Mouse (Mus musculus) embryonic facial prominence, embryonic 11.5 days (tissue): ENCODE measurements around the gene Ube3b. TPM values are rescaled to one million over a fixed set of nuclear protein-coding genes. Genes with fewer than 3 reads are reported as not detected.

Experiments
- ATAC-seq: fragments of 200-750 bp; cut with Nextera tagmentation; replicated peaks from 2 replicates; pipeline ENCODE4 v1.8.0; 2017; ENCODE audit warnings: low read depth; ENCODE audit not compliant: insufficient number of reproducible peaks, low FRiP score, low TSS enrichment
- DNase-seq: peaks from one replicate; pipeline ENCODE4 v3.0.0-alpha.2; 2015; ENCODE audit warnings: low spot score
- H3K27ac ChIP-seq: fragments of 300-500 bp; sonication (generic); replicated peaks from 2 replicates; pipeline ENCODE4 v1.5.1; 2014; ENCODE audit warnings: mild to moderate bottlenecking, low read depth, low read length, control low read depth
- H3K27me3 ChIP-seq: fragments of 300-500 bp; sonication (generic); 2 replicates; pipeline ENCODE4 v1.6.1; 2014; ENCODE audit warnings: mild to moderate bottlenecking, low read length, moderate library complexity, mixed read lengths; ENCODE audit not compliant: control insufficient read depth, insufficient read depth
- H3K36me3 ChIP-seq: fragments of 300-500 bp; sonication (generic); replicated peaks from 2 replicates; pipeline ENCODE4 v1.6.1; 2014; ENCODE audit warnings: low read depth, mild to moderate bottlenecking, low read length, moderate library complexity, mixed read lengths; ENCODE audit not compliant: control insufficient read depth, insufficient read depth
- H3K4me1 ChIP-seq: fragments of 300-500 bp; sonication (generic); 2 replicates; pipeline ENCODE4 v1.6.1; 2014; ENCODE audit warnings: low read length, mixed read lengths; ENCODE audit not compliant: control insufficient read depth, insufficient read depth
- H3K4me2 ChIP-seq: fragments of 300-500 bp; sonication (generic); 2 replicates; pipeline ENCODE4 v1.6.1; 2014; ENCODE audit warnings: low read depth, mild to moderate bottlenecking, control low read depth, low read length, moderate library complexity
- H3K4me3 ChIP-seq: fragments of 300-500 bp; sonication (generic); 2 replicates; pipeline ENCODE4 v1.5.1; 2014; ENCODE audit warnings: low read depth, low read length, control low read depth
- H3K9ac ChIP-seq: fragments of 300-500 bp; sonication (generic); replicated peaks from 2 replicates; pipeline ENCODE4 v1.6.1; 2014; ENCODE audit warnings: mild to moderate bottlenecking, control low read depth, low read length
- H3K9me3 ChIP-seq: fragments of 300-500 bp; sonication (generic); replicated peaks from 2 replicates; pipeline ENCODE4 v1.6.1; 2016; ENCODE audit warnings: mild to moderate bottlenecking, low read length, inconsistent platforms, mixed read lengths; ENCODE audit not compliant: control insufficient read depth
- WGBS: fragments of 180-500 bp; shearing (Covaris S2); extraction: QIAGEN DNeasy Blood & Tissue Kit; methylation state at CpG from one replicate; pipeline ENCODE4 v1.1.7; 2014; 5-methylcytosine and 5-hydroxymethylcytosine counted together
- polyA plus RNA-seq: library from polyadenylated mRNA; unstranded; fragments of >200 nt; fragmentation: Nextera tagmentation; extraction: Ambion mirVana; gene quantifications from 2 replicates; pipeline ENCODE4 v1.2.1, GENCODE M21; 2014

Ube3b gene
- polyA plus RNA-seq, 1 experiment from 2014 or later = 42.3 TPM

GRCm38 (mm10) chr5:114418541-114418940 is 38.1 kb downstream of the Ube3b start:
- H3K4me3 ChIP-seq = no peak overlapping the region
- peak; percentile 38 for DNase-seq
- no peak overlapping the region for H3K27ac ChIP-seq
- peak; percentile 32; the same call in 1 of the 2 replicates for ATAC-seq
- 79% methylated on average over 8 of the region's 8 CpGs for WGBS
- no peaks in the 10 kb centered on the region for H3K27me3 ChIP-seq
- H3K4me1 ChIP-seq = no peaks in the 10 kb centered on the region
- H3K9ac ChIP-seq = no peak overlapping the region
- peaks cover 18% of the 10 kb centered on the region for H3K36me3 ChIP-seq
- H3K9me3 ChIP-seq = no peaks in the 10 kb centered on the region
- no peak overlapping the region for H3K4me2 ChIP-seq

- Histone ChIP-seq H3K36me3 (peaks cover 10% of the 10 kb centered on the region), H3K4me2 (no peak overlapping the region), H3K9ac (no peak overlapping the region), H3K4me3 (no peak overlapping the region), H3K9me3 (no peaks in the 10 kb centered on the region), H3K27me3 (no peaks in the 10 kb centered on the region), H3K4me1 (no peaks in the 10 kb centered on the region), H3K27ac (no peak overlapping the region)
- ATAC-seq = no peak
- 74% methylated on average over 11 of the region's 11 CpGs for WGBS
- DNase-seq = no peak
These were observed 41.3 kb downstream of the Ube3b start for GRCm38 (mm10) chr5:114421561-114422298.

- no peak for ATAC-seq
- H3K36me3 ChIP-seq = peaks cover 6% of the 10 kb centered on the region
- no peak for DNase-seq
- H3K9me3 ChIP-seq = no peaks in the 10 kb centered on the region
- H3K27me3 ChIP-seq = no peaks in the 10 kb centered on the region
- no peak overlapping the region; the same call in 1 of the 2 replicates for H3K9ac ChIP-seq
- H3K4me1 ChIP-seq = no peaks in the 10 kb centered on the region
- no peak overlapping the region for H3K27ac ChIP-seq
- 69% methylated on average over 5 of the region's 5 CpGs for WGBS
- no peak overlapping the region for H3K4me3 ChIP-seq
- no peak overlapping the region for H3K4me2 ChIP-seq
These were observed 42.2 kb downstream of the Ube3b start for GRCm38 (mm10) chr5:114422591-114422990.

GRCm38 (mm10) chr5:114423961-114424360 is 43.6 kb downstream of the Ube3b start:
- no peaks in the 10 kb centered on the region for H3K9me3 ChIP-seq
- H3K4me3 ChIP-seq = no peak overlapping the region
- H3K4me1 ChIP-seq = no peaks in the 10 kb centered on the region
- H3K9ac ChIP-seq = no peak overlapping the region
- no peak overlapping the region for H3K4me2 ChIP-seq
- ATAC-seq = no peak
- no peak overlapping the region for H3K27ac ChIP-seq
- H3K36me3 ChIP-seq = peaks cover 3% of the 10 kb centered on the region
- WGBS = 83% methylated on average over 5 of the region's 5 CpGs
- no peak for DNase-seq
- no peaks in the 10 kb centered on the region for H3K27me3 ChIP-seq

GRCm38 (mm10) chr5:114426732-114427131 is 46.3 kb downstream of the Ube3b start:
- no peak overlapping the region for H3K4me2 ChIP-seq
- WGBS = 77% methylated on average over 6 of the region's 6 CpGs
- H3K4me1 ChIP-seq = no peaks in the 10 kb centered on the region
- H3K27me3 ChIP-seq = no peaks in the 10 kb centered on the region
- H3K36me3 ChIP-seq = no peaks in the 10 kb centered on the region
- no peak overlapping the region for H3K4me3 ChIP-seq
- H3K9me3 ChIP-seq = no peaks in the 10 kb centered on the region
- ATAC-seq = no peak
- no peak for DNase-seq
- no peak overlapping the region for H3K9ac ChIP-seq
- H3K27ac ChIP-seq = no peak overlapping the region

- 81% methylated on average over 18 of the region's 18 CpGs for WGBS
- Histone ChIP-seq H3K4me1 (no peaks in the 10 kb centered on the region), H3K36me3 (no peaks in the 10 kb centered on the region), H3K9me3 (no peaks in the 10 kb centered on the region), H3K4me2 (no peak overlapping the region), H3K9ac (no peak overlapping the region), H3K27ac (no peak overlapping the region), H3K4me3 (no peak overlapping the region), H3K27me3 (no peaks in the 10 kb centered on the region)
- no peak for ATAC-seq
- no peak for DNase-seq
These were observed 48.2 kb downstream of the Ube3b start for GRCm38 (mm10) chr5:114428621-114429020.

GRCm38 (mm10) chr5:114429781-114430180 is 49.4 kb downstream of the Ube3b start:
- Histone ChIP-seq H3K36me3 (no peaks in the 10 kb centered on the region), H3K9me3 (no peaks in the 10 kb centered on the region), H3K27ac (no peak overlapping the region), H3K4me1 (no peaks in the 10 kb centered on the region), H3K4me3 (no peak overlapping the region), H3K4me2 (no peak overlapping the region), H3K9ac (no peak overlapping the region), H3K27me3 (no peaks in the 10 kb centered on the region)
- 85% methylated on average over 7 of the region's 7 CpGs for WGBS
- DNase-seq (no peak), ATAC-seq (no peak)

GRCm38 (mm10) chr5:114434359-114434758 is 54.0 kb downstream of the Ube3b start:
- Histone ChIP-seq H3K4me3 (no peak overlapping the region), H3K4me2 (no peak overlapping the region), H3K9ac (no peak overlapping the region), H3K9me3 (no peaks in the 10 kb centered on the region), H3K36me3 (no peaks in the 10 kb centered on the region; the same call in 1 of the 2 replicates), H3K27ac (no peak overlapping the region), H3K27me3 (no peaks in the 10 kb centered on the region), H3K4me1 (no peaks in the 10 kb centered on the region)
- no peak for DNase-seq
- WGBS = 86% methylated on average over 8 of the region's 8 CpGs
- ATAC-seq = no peak
